Mouse (Mus musculus): ENCODE measurements around the gene Dcaf8. TPM values are rescaled to one million over a fixed set of nuclear protein-coding genes. Genes with fewer than 3 reads are reported as not detected.

The Dcaf8 gene
- polyA plus RNA-seq, 1 experiment from 2014 or later: 147 TPM

DNA sequence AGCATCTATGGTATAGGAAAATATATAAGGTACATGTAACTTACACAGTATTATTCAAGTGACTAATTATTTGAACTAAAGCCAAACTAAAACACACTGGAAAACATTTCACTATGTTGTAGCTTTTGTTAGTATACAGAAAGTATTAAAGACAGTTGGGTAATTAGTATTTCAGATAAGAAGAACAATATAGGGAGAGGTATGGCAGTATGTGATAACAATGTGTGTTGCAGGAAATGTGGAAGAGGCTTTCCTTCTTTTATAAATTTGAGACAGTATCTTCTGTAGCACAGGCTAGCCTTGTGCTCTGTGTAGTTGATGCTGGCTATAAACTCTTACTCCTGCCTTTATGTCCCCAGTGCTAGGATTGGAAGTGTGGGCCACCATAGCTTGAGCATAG lies 36.0 kb downstream of the Dcaf8 start:
- Histone ChIP-seq H3K4me2 (replicated peaks; ENCODE audit: low read depth, low read length) (no peak overlapping the region), H3K4me3 (ENCODE audit: low read length) (no peak overlapping the region), H3K9ac (replicated peaks; ENCODE audit: low read length) (no peak overlapping the region), H3K27me3 (ENCODE audit: insufficient read depth, low read length) (no peaks in the 10 kb centered on the region), H3K4me1 (ENCODE audit: insufficient read depth, low read length) (no peaks in the 10 kb centered on the region), H3K36me3 (ENCODE audit: insufficient read depth, low read length) (peaks cover 51% of the 10 kb centered on the region), H3K27ac (ENCODE audit: low read length) (no peak overlapping the region), H3K9me3 (ENCODE audit: low read length) (no peaks in the 10 kb centered on the region)
- ATAC-seq (ENCODE audit: low FRiP score, low TSS enrichment): no peak

DNA sequence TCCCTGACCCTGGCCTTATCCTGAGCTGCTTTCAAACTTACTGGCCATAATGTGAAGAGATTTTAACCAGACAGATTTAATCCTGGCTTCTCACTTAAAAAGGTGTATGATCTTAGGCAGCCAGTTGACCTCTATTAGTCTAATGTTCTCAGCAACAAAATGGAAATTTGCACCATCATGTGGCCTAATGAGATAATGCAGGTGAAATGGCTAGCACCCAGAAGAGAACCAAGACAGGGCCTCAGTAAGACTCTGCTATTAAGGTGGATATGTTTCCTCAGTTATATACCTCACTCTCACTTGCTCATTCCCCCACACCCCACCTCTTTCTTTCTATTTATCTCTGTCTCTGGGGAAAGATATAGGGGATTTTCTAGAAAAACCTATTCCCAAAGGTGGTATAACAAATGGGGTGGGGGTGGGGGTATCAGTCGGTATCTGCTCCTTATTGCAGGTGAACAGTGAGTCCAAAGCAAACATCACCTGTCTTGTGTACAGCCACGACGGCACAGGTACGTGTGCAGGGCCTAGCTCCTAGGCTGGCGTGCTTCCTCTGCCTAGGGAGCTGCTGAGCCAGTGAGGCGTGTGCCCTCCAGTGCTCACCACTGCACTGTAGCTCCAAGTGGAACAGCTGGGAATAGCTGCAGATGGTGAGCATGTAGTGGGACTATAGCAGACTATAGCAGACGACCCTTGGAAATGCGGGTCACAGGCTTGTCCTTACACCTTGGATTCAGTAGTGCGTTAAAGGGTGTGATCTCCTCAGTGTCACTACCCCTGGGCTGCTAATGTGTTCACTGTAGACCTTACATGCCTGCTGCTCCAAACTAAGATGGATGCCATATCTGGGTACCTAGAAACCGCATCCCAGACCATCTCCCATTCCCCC lies 38.8 kb downstream of the Dcaf8 start:
- Histone ChIP-seq H3K4me3 (ENCODE audit: low read length) (no peak overlapping the region), H3K4me1 (ENCODE audit: insufficient read depth, low read length) (no peaks in the 10 kb centered on the region), H3K36me3 (ENCODE audit: insufficient read depth, low read length) (peaks cover 60% of the 10 kb centered on the region), H3K9ac (replicated peaks; ENCODE audit: low read length) (no peak overlapping the region), H3K4me2 (replicated peaks; ENCODE audit: low read depth, low read length) (no peak overlapping the region), H3K27ac (ENCODE audit: low read length) (no peak overlapping the region), H3K27me3 (ENCODE audit: insufficient read depth, low read length) (no peaks in the 10 kb centered on the region), H3K9me3 (ENCODE audit: low read length) (no peaks in the 10 kb centered on the region)
- ATAC-seq (ENCODE audit: low FRiP score, low TSS enrichment): peak; percentile 59; the same call in 1 of the 2 replicates
- WGBS: 95% methylated on average over 10 of the region's 10 CpGs

DNA sequence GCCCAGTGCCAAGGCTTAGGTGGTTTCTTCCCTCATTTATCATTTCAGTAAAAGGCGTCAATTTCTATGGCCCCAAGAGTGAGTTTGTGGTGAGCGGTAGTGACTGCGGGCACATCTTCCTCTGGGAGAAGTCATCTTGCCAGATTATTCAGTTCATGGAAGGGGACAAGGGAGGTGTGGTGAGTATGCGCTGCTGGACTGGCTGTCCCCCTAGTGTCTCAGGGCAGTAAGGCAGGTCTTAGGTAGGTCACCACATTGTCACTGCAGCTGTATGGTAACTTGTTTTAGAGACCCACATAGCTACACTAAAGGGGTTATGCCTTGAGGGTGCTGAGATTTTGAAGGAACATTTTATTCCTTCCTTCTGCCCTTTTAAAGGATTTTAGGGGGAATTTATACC lies 41.0 kb downstream of the Dcaf8 start:
- H3K27ac ChIP-seq (ENCODE audit: low read length): no peak overlapping the region
- no peaks in the 10 kb centered on the region for H3K9me3 ChIP-seq (ENCODE audit: low read length)
- ATAC-seq (ENCODE audit: low FRiP score, low TSS enrichment): no peak
- H3K4me3 ChIP-seq (ENCODE audit: low read length): no peak overlapping the region
- no peaks in the 10 kb centered on the region for H3K4me1 ChIP-seq (ENCODE audit: insufficient read depth, low read length)
- WGBS: 77% methylated on average over 4 of the region's 4 CpGs
- H3K9ac ChIP-seq (replicated peaks; ENCODE audit: low read length): no peak overlapping the region
- H3K27me3 ChIP-seq (ENCODE audit: insufficient read depth, low read length): no peaks in the 10 kb centered on the region
- H3K36me3 ChIP-seq (ENCODE audit: insufficient read depth, low read length): peaks cover 69% of the 10 kb centered on the region
- H3K4me2 ChIP-seq (replicated peaks; ENCODE audit: low read depth, low read length): no peak overlapping the region

DNA sequence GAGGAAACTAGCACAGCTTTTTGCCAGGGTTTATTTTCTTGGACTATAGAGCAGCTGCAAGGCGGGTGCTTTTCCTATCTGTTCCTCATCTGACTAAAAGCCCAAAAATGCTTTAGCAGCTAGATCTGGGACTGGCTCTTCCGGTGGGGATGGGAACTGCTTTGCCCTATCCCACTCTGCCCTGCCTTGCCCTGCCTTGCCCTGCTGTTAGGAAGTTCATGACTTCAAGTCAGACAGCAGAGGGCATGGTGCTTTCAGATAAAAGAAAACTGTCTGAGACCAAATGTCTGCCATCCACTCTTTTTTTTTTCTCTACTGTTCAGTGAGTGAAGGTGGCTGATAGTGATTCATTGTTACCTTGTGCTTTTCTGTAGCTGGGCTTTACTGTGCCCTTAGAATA lies 43.7 kb downstream of the Dcaf8 start:
- Histone ChIP-seq H3K4me2 (replicated peaks; ENCODE audit: low read depth, low read length) (no peak overlapping the region), H3K4me3 (ENCODE audit: low read length) (no peak overlapping the region), H3K9ac (replicated peaks; ENCODE audit: low read length) (no peak overlapping the region), H3K9me3 (ENCODE audit: low read length) (no peaks in the 10 kb centered on the region), H3K27me3 (ENCODE audit: insufficient read depth, low read length) (no peaks in the 10 kb centered on the region), H3K36me3 (ENCODE audit: insufficient read depth, low read length) (peaks cover 80% of the 10 kb centered on the region), H3K4me1 (ENCODE audit: insufficient read depth, low read length) (no peaks in the 10 kb centered on the region), H3K27ac (ENCODE audit: low read length) (no peak overlapping the region)
- ATAC-seq (ENCODE audit: low FRiP score, low TSS enrichment): no peak
- 83% methylated on average over 2 of the region's 2 CpGs for WGBS

DNA sequence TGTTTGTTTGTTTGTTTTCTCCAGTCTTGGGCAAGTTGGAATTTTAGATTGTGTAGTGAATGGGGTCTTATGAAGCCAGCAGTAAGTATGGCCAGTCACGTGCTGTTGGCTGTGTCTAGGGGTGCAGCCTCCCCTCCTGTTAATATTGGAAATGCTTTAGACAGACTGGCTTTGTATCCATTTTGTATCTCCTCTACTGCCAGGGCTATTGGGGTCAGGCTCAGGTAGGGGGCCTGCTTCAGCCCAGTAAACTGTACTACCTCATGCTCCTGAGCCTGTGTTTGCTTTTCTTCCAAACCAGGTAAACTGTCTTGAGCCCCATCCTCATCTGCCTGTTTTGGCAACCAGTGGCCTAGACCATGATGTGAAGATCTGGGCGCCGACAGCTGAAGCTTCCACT lies 44.3 kb downstream of the Dcaf8 start:
- no peaks in the 10 kb centered on the region for H3K4me1 ChIP-seq (ENCODE audit: insufficient read depth, low read length)
- 94% methylated on average over 3 of the region's 3 CpGs for WGBS
- H3K4me3 ChIP-seq (ENCODE audit: low read length): no peak overlapping the region
- no peaks in the 10 kb centered on the region for H3K27me3 ChIP-seq (ENCODE audit: insufficient read depth, low read length)
- ATAC-seq (ENCODE audit: low FRiP score, low TSS enrichment): no peak
- peaks cover 80% of the 10 kb centered on the region for H3K36me3 ChIP-seq (ENCODE audit: insufficient read depth, low read length)
- no peak overlapping the region for H3K4me2 ChIP-seq (replicated peaks; ENCODE audit: low read depth, low read length)
- no peaks in the 10 kb centered on the region for H3K9me3 ChIP-seq (ENCODE audit: low read length)
- no peak overlapping the region for H3K9ac ChIP-seq (replicated peaks; ENCODE audit: low read length)
- H3K27ac ChIP-seq (ENCODE audit: low read length): no peak overlapping the region

DNA sequence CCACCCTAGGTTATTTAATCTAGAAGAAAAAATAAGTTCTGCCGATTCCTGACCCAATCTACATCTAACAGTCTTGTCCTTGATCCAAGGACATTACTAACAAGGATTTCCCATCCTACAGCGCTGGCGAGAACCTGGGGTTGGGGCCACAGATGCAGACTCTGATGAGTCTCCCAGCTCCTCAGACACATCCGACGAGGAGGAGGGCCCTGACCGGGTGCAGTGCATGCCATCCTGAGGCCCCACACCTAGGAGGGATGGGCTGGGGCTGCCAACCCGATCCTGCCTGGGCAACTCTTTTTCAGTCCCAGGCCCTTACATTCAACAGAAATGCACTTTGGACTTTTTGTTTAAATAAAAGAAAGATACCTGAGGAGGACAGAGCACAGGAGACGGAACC lies 46.6 kb downstream of the Dcaf8 start:
- no peaks in the 10 kb centered on the region for H3K27me3 ChIP-seq (ENCODE audit: insufficient read depth, low read length)
- H3K4me3 ChIP-seq (ENCODE audit: low read length): no peak overlapping the region
- no peak overlapping the region for H3K9ac ChIP-seq (replicated peaks; ENCODE audit: low read length)
- ATAC-seq (ENCODE audit: low FRiP score, low TSS enrichment): no peak
- H3K36me3 ChIP-seq (ENCODE audit: insufficient read depth, low read length): peaks cover 81% of the 10 kb centered on the region
- no peak overlapping the region for H3K4me2 ChIP-seq (replicated peaks; ENCODE audit: low read depth, low read length)
- H3K27ac ChIP-seq (ENCODE audit: low read length): no peak overlapping the region
- H3K4me1 ChIP-seq (ENCODE audit: insufficient read depth, low read length): no peaks in the 10 kb centered on the region
- no peaks in the 10 kb centered on the region for H3K9me3 ChIP-seq (ENCODE audit: low read length)
- 80% methylated on average over 8 of the region's 8 CpGs for WGBS

DNA sequence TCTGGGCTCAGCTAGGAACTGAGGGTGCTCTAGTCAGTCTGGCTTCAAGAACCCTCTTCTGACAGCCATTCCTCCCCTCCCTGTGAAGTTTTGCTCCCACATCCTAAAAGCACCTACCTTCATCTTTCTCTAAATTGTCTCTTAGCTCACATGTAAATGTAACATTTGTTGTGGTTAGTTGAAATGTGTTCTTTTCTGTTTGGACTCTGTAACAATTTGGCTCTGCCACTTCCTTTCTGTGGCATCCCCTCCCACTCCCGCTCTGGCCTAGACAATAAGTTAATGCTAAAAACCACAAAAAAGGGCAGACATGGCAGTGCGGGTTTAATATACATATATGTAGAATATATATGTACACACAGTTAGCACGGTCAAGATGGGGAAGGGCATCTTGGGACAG lies 49.3 kb downstream of the Dcaf8 start:
- H3K36me3 ChIP-seq (ENCODE audit: insufficient read depth, low read length): peaks cover 71% of the 10 kb centered on the region
- H3K27ac ChIP-seq (ENCODE audit: low read length): no peak overlapping the region
- no peaks in the 10 kb centered on the region for H3K9me3 ChIP-seq (ENCODE audit: low read length)
- H3K4me1 ChIP-seq (ENCODE audit: insufficient read depth, low read length): peaks cover 13% of the 10 kb centered on the region
- ATAC-seq (ENCODE audit: low FRiP score, low TSS enrichment): no peak
- no peak overlapping the region for H3K4me2 ChIP-seq (replicated peaks; ENCODE audit: low read depth, low read length)
- no peaks in the 10 kb centered on the region for H3K27me3 ChIP-seq (ENCODE audit: insufficient read depth, low read length)
- no peak overlapping the region for H3K4me3 ChIP-seq (ENCODE audit: low read length)
- 88% methylated on average over 3 of the region's 3 CpGs for WGBS
- H3K9ac ChIP-seq (replicated peaks; ENCODE audit: low read length): no peak overlapping the region

DNA sequence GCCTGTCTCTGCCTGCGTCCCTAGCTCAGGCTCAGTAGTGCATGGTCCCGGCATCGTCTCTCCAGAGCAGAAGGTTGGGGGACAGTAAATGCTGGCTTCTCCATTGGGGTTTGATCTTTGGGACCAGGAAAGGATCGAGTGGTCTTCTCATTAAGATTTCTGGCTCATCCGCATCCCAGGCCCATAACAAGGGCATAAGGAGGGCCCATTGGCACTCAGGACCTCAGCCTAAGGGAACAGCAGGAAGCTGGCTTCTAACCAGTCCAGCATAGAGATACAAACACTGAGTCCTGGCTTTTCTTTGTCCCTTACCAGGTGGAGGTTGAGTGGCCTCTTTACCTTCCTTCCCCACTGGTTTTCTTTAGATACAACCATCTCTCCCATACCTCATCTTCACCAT lies 50.0 kb downstream of the Dcaf8 start:
- H3K9me3 ChIP-seq (ENCODE audit: low read length): no peaks in the 10 kb centered on the region
- 84% methylated on average over 5 of the region's 5 CpGs for WGBS
- H3K36me3 ChIP-seq (ENCODE audit: insufficient read depth, low read length): peaks cover 64% of the 10 kb centered on the region
- H3K4me3 ChIP-seq (ENCODE audit: low read length): no peak overlapping the region
- H3K4me1 ChIP-seq (ENCODE audit: insufficient read depth, low read length): peaks cover 20% of the 10 kb centered on the region
- no peaks in the 10 kb centered on the region for H3K27me3 ChIP-seq (ENCODE audit: insufficient read depth, low read length)
- ATAC-seq (ENCODE audit: low FRiP score, low TSS enrichment): no peak
- H3K27ac ChIP-seq (ENCODE audit: low read length): no peak overlapping the region
- no peak overlapping the region for H3K9ac ChIP-seq (replicated peaks; ENCODE audit: low read length)
- no peak overlapping the region for H3K4me2 ChIP-seq (replicated peaks; ENCODE audit: low read depth, low read length)

DNA sequence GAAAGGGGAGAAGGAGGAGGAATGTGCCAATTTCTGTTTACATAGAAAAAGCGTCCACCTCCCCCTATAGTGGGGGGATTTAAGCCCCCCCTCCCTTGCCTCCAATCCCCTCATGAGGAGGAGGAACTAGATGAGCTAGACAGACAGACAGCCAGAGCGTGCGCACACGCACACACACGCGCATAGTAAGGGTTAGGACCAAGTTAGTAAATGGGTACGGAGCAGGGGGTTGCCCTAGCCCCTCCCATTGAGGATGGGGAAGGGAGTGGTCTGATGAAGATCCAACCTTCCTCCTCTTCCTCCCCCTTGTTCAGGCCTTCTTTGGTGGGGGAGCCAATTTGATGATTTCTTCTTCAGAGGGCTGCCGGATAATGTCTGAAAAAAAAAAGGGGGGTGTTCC lies 50.4 kb downstream of the Dcaf8 start:
- Histone ChIP-seq H3K27me3 (ENCODE audit: insufficient read depth, low read length) (no peaks in the 10 kb centered on the region), H3K4me3 (ENCODE audit: low read length) (no peak overlapping the region), H3K4me2 (replicated peaks; ENCODE audit: low read depth, low read length) (no peak overlapping the region), H3K9me3 (ENCODE audit: low read length) (no peaks in the 10 kb centered on the region), H3K9ac (replicated peaks; ENCODE audit: low read length) (no peak overlapping the region), H3K4me1 (ENCODE audit: insufficient read depth, low read length) (peaks cover 24% of the 10 kb centered on the region), H3K27ac (ENCODE audit: low read length) (no peak overlapping the region), H3K36me3 (ENCODE audit: insufficient read depth, low read length) (peaks cover 64% of the 10 kb centered on the region)
- no peak for ATAC-seq (ENCODE audit: low FRiP score, low TSS enrichment)
- WGBS: 91% methylated on average over 8 of the region's 8 CpGs

DNA sequence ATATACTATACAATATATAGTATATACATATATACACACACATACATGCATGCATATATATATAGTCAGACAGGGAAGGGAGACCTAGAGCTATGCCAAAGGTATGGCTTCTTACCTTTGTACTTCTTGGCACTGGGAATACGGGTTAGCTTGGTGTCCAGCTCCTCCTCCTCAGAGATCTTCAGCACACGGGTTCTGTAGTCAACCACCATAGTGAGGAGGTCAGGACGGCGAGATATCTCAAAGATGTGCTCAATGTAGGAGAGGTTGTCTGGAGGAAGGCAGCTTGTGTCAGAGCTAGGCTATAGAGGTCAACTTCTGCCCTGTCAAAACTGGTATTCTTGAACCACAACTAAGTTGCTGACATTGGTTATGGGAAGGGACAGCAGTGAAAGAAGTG lies 51.1 kb downstream of the Dcaf8 start:
- Histone ChIP-seq H3K36me3 (ENCODE audit: insufficient read depth, low read length) (peaks cover 57% of the 10 kb centered on the region), H3K27me3 (ENCODE audit: insufficient read depth, low read length) (no peaks in the 10 kb centered on the region), H3K4me2 (replicated peaks; ENCODE audit: low read depth, low read length) (no peak overlapping the region), H3K4me3 (ENCODE audit: low read length) (no peak overlapping the region), H3K4me1 (ENCODE audit: insufficient read depth, low read length) (peaks cover 31% of the 10 kb centered on the region), H3K9me3 (ENCODE audit: low read length) (no peaks in the 10 kb centered on the region), H3K9ac (replicated peaks; ENCODE audit: low read length) (no peak overlapping the region), H3K27ac (ENCODE audit: low read length) (no peak overlapping the region)
- WGBS: 89% methylated on average over 4 of the region's 4 CpGs
- ATAC-seq (ENCODE audit: low FRiP score, low TSS enrichment): no peak
